Comparison of ENCODE assay signal across 11 mouse cellular contexts in genomic region chr11:76255431-76256001, GRCm38 (mm10). TPM values are rescaled to one million over a fixed set of nuclear protein-coding genes. Genes with fewer than 3 reads are reported as not detected.
DNase-seq lines count a peak whose midpoint lies in the region; ATAC-seq and TF ChIP-seq lines count a peak whose summit lies in the region.
"Had no signal": no experiment of that assay in that cellular context is flagged by ENCODE, and none has a peak within 500 bp of the region (broad histone marks: within the 10 kb centered on the region; RNA-seq: fewer than 3 reads in every experiment).

No protein-coding gene starts in this region.

- no peak overlapping the region for H3K9ac ChIP-seq in hindbrain, embryonic 15.5 days
- H3K9ac ChIP-seq in hindbrain, embryonic 16.5 days (ENCODE audit: low read depth, low read length) = no peak overlapping the region
- no peak overlapping the region for H3K9ac ChIP-seq in kidney, embryonic 14.5 days (ENCODE audit: low read depth, low read length)

- no peak for TF ChIP-seq POLR2A in thymus, adult 2 months (IDR thresholded peaks at IDR 0.05; ENCODE audit: control insufficient read depth, extremely low read depth, insufficient read depth, low read length, poor library complexity)

- no peaks in the 10 kb centered on the region for H3K27me3 ChIP-seq in hindbrain, embryonic 15.5 days
- H3K27me3 ChIP-seq in hindbrain, embryonic 16.5 days (replicated peaks; ENCODE audit: control insufficient read depth, insufficient read depth, low read length) = no peaks in the 10 kb centered on the region
- no peaks in the 10 kb centered on the region for H3K27me3 ChIP-seq in thymus, adult 2 months (ENCODE audit: control insufficient read depth, insufficient read depth, low read length)
- no peaks in the 10 kb centered on the region for H3K27me3 ChIP-seq in kidney, embryonic 14.5 days (ENCODE audit: control insufficient read depth, insufficient read depth, low read length)

- no peak overlapping the region for H3K4me2 ChIP-seq in hindbrain, embryonic 15.5 days
- H3K4me2 ChIP-seq in hindbrain, embryonic 16.5 days (ENCODE audit: low read length) = no peak overlapping the region
- no peak overlapping the region for H3K4me2 ChIP-seq in kidney, embryonic 14.5 days (replicated peaks; ENCODE audit: low read depth, low read length)

- H3K9me3 ChIP-seq in hindbrain, embryonic 15.5 days = no peaks in the 10 kb centered on the region
- no peaks in the 10 kb centered on the region for H3K9me3 ChIP-seq in hindbrain, embryonic 16.5 days (ENCODE audit: control insufficient read depth, low read length)
- no peaks in the 10 kb centered on the region for H3K9me3 ChIP-seq in kidney, embryonic 14.5 days (ENCODE audit: control insufficient read depth, low read length)

- no peak overlapping the region for H3K4me3 ChIP-seq in hindbrain, embryonic 15.5 days
- H3K4me3 ChIP-seq in hindbrain, embryonic 16.5 days (ENCODE audit: low read length) = no peak overlapping the region
- H3K4me3 ChIP-seq in thymus, adult 2 months (ENCODE audit: control insufficient read depth, insufficient read depth, low read length) = no peak overlapping the region
- no peak overlapping the region for H3K4me3 ChIP-seq in kidney, embryonic 14.5 days (ENCODE audit: low read length)
- H3K4me3 ChIP-seq: erythroblast, embryonic 14.5 days had no signal

- 62% methylated on average over 4 of the region's 4 CpGs for WGBS in hindbrain, embryonic 15.5 days
- WGBS in hindbrain, embryonic 16.5 days = 52% methylated on average over 4 of the region's 4 CpGs
- WGBS in thymus, adult 2 months = 95% methylated on average over 4 of the region's 4 CpGs
- 53% methylated on average over 4 of the region's 4 CpGs for WGBS in kidney, embryonic 14.5 days

- H3K36me3 ChIP-seq in hindbrain, embryonic 15.5 days = peaks cover 8% of the 10 kb centered on the region; the same call in 1 of the 2 replicates
- peaks cover 6% of the 10 kb centered on the region; the same call in 1 of the 2 replicates for H3K36me3 ChIP-seq in hindbrain, embryonic 16.5 days (ENCODE audit: control insufficient read depth, insufficient read depth, low read length)
- no peaks in the 10 kb centered on the region for H3K36me3 ChIP-seq in thymus, adult 2 months (ENCODE audit: control insufficient read depth, insufficient read depth, low read length)
- peaks cover 14% of the 10 kb centered on the region; the same call in 1 of the 2 replicates for H3K36me3 ChIP-seq in kidney, embryonic 14.5 days (ENCODE audit: control insufficient read depth, insufficient read depth, low read length)

- no peak for ATAC-seq in hindbrain, embryonic 15.5 days (ENCODE audit: low FRiP score, low read depth)
- no peak for ATAC-seq in hindbrain, embryonic 16.5 days
- ATAC-seq in kidney, embryonic 14.5 days (ENCODE audit: low FRiP score, low TSS enrichment) = no peak
- ATAC-seq: intestine, embryonic 16.5 days had no signal

- TF ChIP-seq CTCF in thymus, adult 2 months (IDR thresholded peaks at IDR 0.05; ENCODE audit: borderline replicate concordance, control insufficient read depth, extremely low read depth, insufficient read depth, low read length, poor library complexity) = no peak

- peaks cover 20% of the 10 kb centered on the region for H3K4me1 ChIP-seq in hindbrain, embryonic 15.5 days (replicated peaks)
- H3K4me1 ChIP-seq in hindbrain, embryonic 16.5 days (ENCODE audit: control insufficient read depth, insufficient read depth, low read depth, low read length) = peaks cover 13% of the 10 kb centered on the region
- no peaks in the 10 kb centered on the region for H3K4me1 ChIP-seq in thymus, adult 2 months (replicated peaks; ENCODE audit: control insufficient read depth, insufficient read depth, low read length)
- H3K4me1 ChIP-seq in kidney, embryonic 14.5 days (ENCODE audit: control insufficient read depth, insufficient read depth, low read length) = no peaks in the 10 kb centered on the region; the same call in 1 of the 2 replicates

- peak; percentile 44 for DNase-seq in MN1 (ENCODE audit: low spot score)
- DNase-seq in cerebellum, adult 11 months = peak; percentile 76
- DNase-seq in layer of hippocampus, adult 8-10 months (ENCODE audit: low spot score in 2 of 2) = peak; percentile 67 to 70
- no peak for DNase-seq in thymus, postnatal 25 days
- DNase-seq in thymus, adult 2 months = no peak

- H3K27ac ChIP-seq in hindbrain, embryonic 15.5 days (replicated peaks) = peak overlapping the region; percentile 28; the same call in 1 of the 2 replicates
- no peak overlapping the region; the same call in 1 of the 2 replicates for H3K27ac ChIP-seq in hindbrain, embryonic 16.5 days (ENCODE audit: low read depth, low read length)
- no peak overlapping the region for H3K27ac ChIP-seq in thymus, adult 2 months (ENCODE audit: control insufficient read depth, insufficient read depth, low read length)
- H3K27ac ChIP-seq in kidney, embryonic 14.5 days (ENCODE audit: low read depth, low read length) = no peak overlapping the region

RNA-seq across cellular contexts. Expression of gene Glod4, which starts 12.0 kb away (rescaled TPM):
- 119 and 120 TPM in 2 replicates for polyA plus RNA-seq in hindbrain, embryonic 15.5 days (2015; fragmentation: Nextera tagmentation; extraction: Ambion mirVana)
- 118 and 125 TPM in 2 replicates for polyA plus RNA-seq in hindbrain, embryonic 16.5 days (2015; fragmentation: Nextera tagmentation; extraction: Ambion mirVana)
- total RNA-seq in layer of hippocampus, adult 8-10 months (2022) = 10 to 100 TPM; 55.8 to 59.8 (median 58.0) TPM
- polyA plus RNA-seq in thymus, adult 2 months (2012; rRNA removed) = 6.4 and 6.6 TPM in 2 replicates
- 155 and 160 TPM in 2 replicates for polyA plus RNA-seq in kidney, embryonic 14.5 days (2014; fragmentation: Nextera tagmentation; extraction: Ambion mirVana)

RNA-seq across cellular contexts. Expression of gene Mrm3, which starts 12.0 kb away (rescaled TPM):
- 23.8 and 26.6 TPM in 2 replicates for polyA plus RNA-seq in hindbrain, embryonic 15.5 days (2015; fragmentation: Nextera tagmentation; extraction: Ambion mirVana)
- polyA plus RNA-seq in hindbrain, embryonic 16.5 days (2015; fragmentation: Nextera tagmentation; extraction: Ambion mirVana) = 25.7 and 26.1 TPM in 2 replicates
- 10 to 100 TPM; 16.8 to 19.3 (median 17.5) TPM for total RNA-seq in layer of hippocampus, adult 8-10 months (2022)
- 7.6 and 8.4 TPM in 2 replicates for polyA plus RNA-seq in thymus, adult 2 months (2012; rRNA removed)
- polyA plus RNA-seq in kidney, embryonic 14.5 days (2014; fragmentation: Nextera tagmentation; extraction: Ambion mirVana) = 25.2 and 29.3 TPM in 2 replicates

RNA-seq across cellular contexts. Expression of gene Gemin4, which starts 38.1 kb away (rescaled TPM):
- 15.5 and 17.9 TPM in 2 replicates for polyA plus RNA-seq in hindbrain, embryonic 15.5 days (2015; fragmentation: Nextera tagmentation; extraction: Ambion mirVana)
- 12.0 and 15.1 TPM in 2 replicates for polyA plus RNA-seq in hindbrain, embryonic 16.5 days (2015; fragmentation: Nextera tagmentation; extraction: Ambion mirVana)
- 10 to 100 TPM in 2 of 4 experiments, 1 to 10 TPM in 2; 9.5 to 13.7 (median 10.9) TPM for total RNA-seq in layer of hippocampus, adult 8-10 months (2022)
- 12.6 and 16.4 TPM in 2 replicates for polyA plus RNA-seq in thymus, adult 2 months (2012; rRNA removed)
- 18.8 and 43.8 TPM in 2 replicates for polyA plus RNA-seq in kidney, embryonic 14.5 days (2014; fragmentation: Nextera tagmentation; extraction: Ambion mirVana)

RNA-seq across cellular contexts. Expression of gene Dbil5, which starts 38.1 kb away (rescaled TPM):
- polyA plus RNA-seq in hindbrain, embryonic 15.5 days (2015; fragmentation: Nextera tagmentation; extraction: Ambion mirVana) = 0.38 and 0.60 TPM in 2 replicates
- polyA plus RNA-seq in hindbrain, embryonic 16.5 days (2015; fragmentation: Nextera tagmentation; extraction: Ambion mirVana) = 0.69 and 0.78 TPM in 2 replicates
- 1 to 10 TPM in 2 of 4 experiments, under 1 TPM in 2; 0.64 to 1.2 (median 0.96) TPM for total RNA-seq in layer of hippocampus, adult 8-10 months (2022)
- 0.37 and 1.4 TPM in 2 replicates for polyA plus RNA-seq in thymus, adult 2 months (2012; rRNA removed)
- 1.2 and 1.6 TPM in 2 replicates for polyA plus RNA-seq in kidney, embryonic 14.5 days (2014; fragmentation: Nextera tagmentation; extraction: Ambion mirVana)
- polyA plus RNA-seq: erythroblast, embryonic 14.5 days; neural tube, embryonic 11.5 days had no signal

Comparison
In these comparisons a context has a peak if more than half of its experiments do, and no peak if none do; other contexts are left out.
1. DNase-seq: peak in MN1 (single experiment), cerebellum, adult 11 months (single experiment) and layer of hippocampus, adult 8-10 months (2 of 2); none in thymus, postnatal 25 days (single experiment) and thymus, adult 2 months (single experiment).
2. RNA of gene Glod4, which starts 12.0 kb away (polyA plus RNA-seq): 155 to 160 TPM in kidney, embryonic 14.5 days, 118 to 125 TPM in hindbrain, embryonic 16.5 days and 119 to 120 TPM in hindbrain, embryonic 15.5 days; 6.4 to 6.6 TPM in thymus, adult 2 months; every median in the first group is over 10 times any median in the second.